Mouse (Mus musculus) liver, embryonic 14.5 days (tissue): ENCODE measurements at regions not wholly inside any gene's neighbourhood (a gene's known extent, or its start where the extent isn't known, plus 50 kb on each side); places are given as distances from the start of the nearest gene placed in this dataset.

Experiments used
- CTCF ChIP-seq: IDR thresholded peaks from 2 replicates; pipeline ENCODE4 v1.5.1; 2016; ENCODE audit warnings: antibody characterized with exemption, low read depth, control low read depth
- EP300 ChIP-seq: IDR thresholded peaks from 2 replicates; pipeline ENCODE4 v1.6.1; 2016; ENCODE audit warnings: antibody characterized with exemption, low read depth

GRCm38 (mm10) chr5:29131762-29132161 lies 64.0 kb upstream of the Rnf32 start:
- TF ChIP-seq CTCF, result no peak
- TF ChIP-seq EP300, result no peak
